Mouse (Mus musculus) myocyte (in vitro differentiated cells): ENCODE results near the gene Aldh1l1. TPM values are rescaled to one million over a fixed set of nuclear protein-coding genes. Genes with fewer than 3 reads are reported as not detected.

ENCODE experiments used
- H3K27me3 ChIP-seq: one replicate; pipeline ENCODE4 v1.6.1; 2011; ENCODE audit not compliant: control insufficient read depth, insufficient read depth, insufficient read length
- H3K36me3 ChIP-seq: one replicate; pipeline ENCODE4 v1.6.1; 2011; ENCODE audit not compliant: control insufficient read depth, insufficient read depth
- H3K4me2 ChIP-seq: one replicate; pipeline ENCODE4 v1.6.1; 2011; ENCODE audit warnings: low read depth, control low read depth
- H3K4me3 ChIP-seq: one replicate; pipeline ENCODE4 v1.5.1; 2011; ENCODE audit warnings: mild to moderate bottlenecking, control low read depth, moderate library complexity
- H3K79me2 ChIP-seq: one replicate; pipeline ENCODE4 v1.6.1; 2011; ENCODE audit not compliant: control insufficient read depth, insufficient read depth
- H3ac ChIP-seq: one replicate; pipeline ENCODE4 v1.6.1; 2011; ENCODE audit not compliant: control insufficient read depth, insufficient read length
- CEBPB ChIP-seq: IDR thresholded peaks from 2 replicates; pipeline ENCODE4 v1.6.1; 2011; ENCODE audit warnings: mild to moderate bottlenecking, moderate library complexity; ENCODE audit not compliant: poor library complexity, insufficient read depth, severe bottlenecking
- E2F4 ChIP-seq: IDR thresholded peaks from one replicate; pipeline ENCODE4 v1.6.1; 2011; ENCODE audit warnings: mild to moderate bottlenecking, control low read depth, moderate library complexity; ENCODE audit not compliant: insufficient read depth
- MAX ChIP-seq: IDR thresholded peaks from one replicate; pipeline ENCODE4 v1.6.1; 2011; ENCODE audit warnings: low read depth, mild to moderate bottlenecking, control low read depth
- MYOD1 ChIP-seq, 3 experiments: IDR thresholded peaks; one replicate each; pipeline ENCODE4 v1.6.1; 2011; ENCODE audit warnings: control low read depth in 2 of 3, low read depth in 2 of 3, mild to moderate bottlenecking in 2 of 3, moderate library complexity in 1 of 3; ENCODE audit not compliant: insufficient read length in 2 of 3, control insufficient read depth in 1 of 3
- MYOG ChIP-seq, 3 experiments: IDR thresholded peaks; one replicate each; pipeline ENCODE4 v1.6.1; 2011; ENCODE audit warnings: control low read depth in 2 of 3, low read depth in 2 of 3, mild to moderate bottlenecking in 2 of 3; ENCODE audit not compliant: insufficient read length in 2 of 3, control insufficient read depth in 1 of 3, insufficient read depth in 1 of 3
- POLR2A ChIP-seq: IDR thresholded peaks from one replicate; pipeline ENCODE4 v1.6.1; 2011; ENCODE audit warnings: low read depth, mild to moderate bottlenecking, control low read depth, moderate library complexity; ENCODE audit not compliant: insufficient read length
- POLR2AphosphoS2 ChIP-seq: IDR thresholded peaks from one replicate; pipeline ENCODE4 v1.6.1; 2011; ENCODE audit warnings: low read depth, control low read depth; ENCODE audit not compliant: insufficient read length
- REST ChIP-seq: IDR thresholded peaks from one replicate; pipeline ENCODE4 v1.6.1; 2011; ENCODE audit warnings: mild to moderate bottlenecking, control low read depth, moderate library complexity; ENCODE audit not compliant: insufficient read depth, insufficient read length
- SRF ChIP-seq: IDR thresholded peaks from one replicate; pipeline ENCODE4 v1.6.1; 2011; ENCODE audit warnings: low read depth; ENCODE audit not compliant: control insufficient read depth, insufficient read length
- TCF12 ChIP-seq: IDR thresholded peaks from one replicate; pipeline ENCODE4 v1.6.1; 2011; ENCODE audit warnings: mild to moderate bottlenecking, control low read depth; ENCODE audit not compliant: poor library complexity, insufficient read depth, severe bottlenecking
- TCF3 ChIP-seq: IDR thresholded peaks from one replicate; pipeline ENCODE4 v1.6.1; 2011; ENCODE audit warnings: low read depth, control low read depth; ENCODE audit not compliant: insufficient read length
- USF1 ChIP-seq: IDR thresholded peaks from one replicate; pipeline ENCODE4 v1.6.1; 2011; ENCODE audit warnings: low read depth, mild to moderate bottlenecking, control low read depth, moderate library complexity
- polyA plus RNA-seq: library from polyadenylated mRNA; unstranded; fragments of >200 nt; fragmentation: generic; extraction: Trizol; gene quantifications from one replicate; pipeline ENCODE4 v1.2.1, GENCODE M21; 2012; ENCODE audit warnings: missing spikeins

Aldh1l1 gene
- polyA plus RNA-seq, 1 experiment = 1.1 TPM

GRCm38 (mm10) chr6:90491956-90492744 is 5.9 kb downstream of the Aldh1l1 start:
- Histone ChIP-seq H3K79me2 (no peaks in the 10 kb centered on the region), H3ac (no peak overlapping the region), H3K36me3 (no peaks in the 10 kb centered on the region), H3K4me3 (no peak overlapping the region), H3K4me2 (no peak overlapping the region), H3K27me3 (peaks cover 10% of the 10 kb centered on the region)
- TF ChIP-seq TCF3 (no peak), POLR2A (no peak), REST (no peak), TCF12 (no peak), SRF (no peak), MYOD1 (IDR thresholded peaks at IDR 0.05; ENCODE audit: control insufficient read depth in 1 of 3, insufficient read length in 2 of 3, low read depth in 2 of 3) (no peak), MAX (no peak), CEBPB (no peak), USF1 (no peak), POLR2AphosphoS2 (no peak), E2F4 (no peak), MYOG (IDR thresholded peaks at IDR 0.05; ENCODE audit: control insufficient read depth in 1 of 3, insufficient read depth in 1 of 3, insufficient read length in 2 of 3, low read depth in 2 of 3) (no peak)

- H3K27me3 ChIP-seq = peaks cover 10% of the 10 kb centered on the region
- no peak overlapping the region for H3K4me2 ChIP-seq
- no peak for TF ChIP-seq POLR2AphosphoS2
- TF ChIP-seq TCF3 = no peak
- TF ChIP-seq REST = no peak
- TF ChIP-seq SRF = no peak
- TF ChIP-seq E2F4 = no peak
- TF ChIP-seq MAX = no peak
- TF ChIP-seq TCF12 = no peak
- TF ChIP-seq USF1 = no peak
- no peak for TF ChIP-seq CEBPB
- TF ChIP-seq MYOG (IDR thresholded peaks at IDR 0.05; ENCODE audit: control insufficient read depth in 1 of 3, insufficient read depth in 1 of 3, insufficient read length in 2 of 3, low read depth in 2 of 3) = no peak
- H3K4me3 ChIP-seq = no peak overlapping the region
- H3K36me3 ChIP-seq = no peaks in the 10 kb centered on the region
- H3K79me2 ChIP-seq = no peaks in the 10 kb centered on the region
- no peak overlapping the region for H3ac ChIP-seq
Observed at GRCm38 (mm10) chr6:90494155-90494554, 7.9 kb downstream of the Aldh1l1 start.

DNA sequence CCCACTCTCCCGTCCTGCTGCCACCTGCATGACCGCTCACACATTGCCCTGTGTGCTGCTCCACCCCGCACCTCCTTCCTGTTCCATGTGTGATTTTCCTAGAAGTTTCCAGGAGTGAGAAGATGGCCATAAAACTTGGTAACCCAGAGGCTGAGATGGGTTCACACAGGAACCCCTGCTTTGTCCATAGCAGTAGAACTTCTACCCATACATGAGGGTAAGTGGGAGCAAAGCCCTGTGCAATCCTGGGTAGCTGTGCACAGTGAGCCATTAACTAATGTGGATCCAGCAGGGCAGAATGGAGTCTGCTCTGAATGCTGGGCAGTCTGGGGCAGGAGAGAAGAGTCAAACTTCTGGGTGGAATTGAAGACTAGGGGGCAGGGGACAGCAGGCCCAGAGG is 8.3 kb downstream of the Aldh1l1 start:
- H3K4me2 ChIP-seq = no peak overlapping the region
- peaks cover 13% of the 10 kb centered on the region for H3K27me3 ChIP-seq
- H3K79me2 ChIP-seq = no peaks in the 10 kb centered on the region
- no peaks in the 10 kb centered on the region for H3K36me3 ChIP-seq
- TF ChIP-seq E2F4 = no peak
- TF ChIP-seq MYOG (IDR thresholded peaks at IDR 0.05; ENCODE audit: control insufficient read depth in 1 of 3, insufficient read depth in 1 of 3, insufficient read length in 2 of 3, low read depth in 2 of 3) = no peak
- no peak overlapping the region for H3K4me3 ChIP-seq
- H3ac ChIP-seq = no peak overlapping the region

DNA sequence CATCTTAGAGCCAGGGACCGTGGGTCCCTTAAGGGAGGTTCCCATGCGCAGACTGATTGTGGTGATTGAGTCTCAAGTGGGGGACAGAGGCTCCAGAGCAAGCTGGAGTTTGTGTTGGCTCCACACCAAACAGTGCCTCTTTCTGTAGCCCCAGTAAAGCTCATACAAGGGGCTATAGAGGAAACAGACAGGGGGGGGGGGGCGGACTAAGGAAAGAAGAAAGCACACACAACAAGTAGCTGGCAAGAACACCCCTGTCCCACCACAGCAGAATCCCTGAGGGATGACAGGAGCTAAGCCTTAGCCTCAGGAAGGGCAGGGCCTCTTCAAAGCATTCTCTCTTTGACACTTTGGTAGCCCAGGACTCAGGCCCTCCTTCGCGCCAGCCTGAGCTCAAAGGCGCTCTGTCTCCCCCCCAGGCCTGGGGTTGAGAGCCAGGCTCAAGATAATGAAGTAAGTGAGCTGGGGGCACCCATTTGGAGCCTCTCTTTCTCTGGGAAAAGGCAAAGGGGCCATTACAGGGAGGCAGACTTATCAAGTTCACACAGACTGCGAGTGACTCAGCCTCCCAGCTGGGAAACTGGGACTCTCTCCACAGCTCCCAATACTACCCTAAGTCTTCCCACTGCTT is 9.2 kb downstream of the Aldh1l1 start:
- Histone ChIP-seq H3ac (no peak overlapping the region), H3K79me2 (no peaks in the 10 kb centered on the region), H3K4me2 (no peak overlapping the region), H3K27me3 (peaks cover 21% of the 10 kb centered on the region), H3K4me3 (no peak overlapping the region), H3K36me3 (no peaks in the 10 kb centered on the region)
- no peak for TF ChIP-seq TCF3
- no peak for TF ChIP-seq POLR2AphosphoS2
- no peak for TF ChIP-seq POLR2A
- TF ChIP-seq CEBPB = no peak
- TF ChIP-seq USF1 = no peak
- no peak for TF ChIP-seq REST
- no peak for TF ChIP-seq MYOG (IDR thresholded peaks at IDR 0.05; ENCODE audit: control insufficient read depth in 1 of 3, insufficient read depth in 1 of 3, insufficient read length in 2 of 3, low read depth in 2 of 3)
- no peak for TF ChIP-seq TCF12
- TF ChIP-seq MAX = no peak
- TF ChIP-seq E2F4 = no peak
- TF ChIP-seq MYOD1 (IDR thresholded peaks at IDR 0.05; ENCODE audit: control insufficient read depth in 1 of 3, insufficient read length in 2 of 3, low read depth in 2 of 3) = no peak
- no peak for TF ChIP-seq SRF
